8 mouse cellular contexts compared by ENCODE assay signal in genomic region chr9:108825820-108826699, GRCm38 (mm10). TPM values are rescaled to one million over a fixed set of nuclear protein-coding genes. Genes with fewer than 3 reads are reported as not detected.
DNase-seq lines count a peak whose midpoint lies in the region; ATAC-seq and TF ChIP-seq lines count a peak whose summit lies in the region.

Gene Celsr3 (plus strand): TSS chr9:108826320.

- no peak for ATAC-seq in CD4-positive, CD25-positive, alpha-beta regulatory T cell, adult 4 months
- peak; percentile 57 for ATAC-seq in granulocyte monocyte progenitor cell, adult 5-6 weeks (replicated peaks; ENCODE audit: poor library complexity, severe bottlenecking)
- peak; percentile 77 for ATAC-seq in megakaryocyte progenitor cell, adult 5-6 weeks (replicated peaks; ENCODE audit: poor library complexity)

- H3K4me1 ChIP-seq in small intestine, adult 2 months (ENCODE audit: control insufficient read depth, insufficient read depth, insufficient read length, low read length) = peaks cover 9% of the 10 kb centered on the region

- TF ChIP-seq CTCF in small intestine, adult 2 months (IDR thresholded peaks at IDR 0.05; ENCODE audit: extremely low read depth, insufficient read length, insufficient replicate concordance, low read depth, low read length) = no peak

- no peak within 1 kb of the TSS for H3K27ac ChIP-seq in small intestine, adult 2 months (ENCODE audit: insufficient read depth, low read depth, low read length)

- H3K27me3 ChIP-seq in small intestine, adult 2 months (ENCODE audit: control insufficient read depth, insufficient read depth, low read length) = peaks cover 37% of the 10 kb centered on the region

- TF ChIP-seq POLR2A in small intestine, adult 2 months (IDR thresholded peaks at IDR 0.05; ENCODE audit: low read depth, low read length) = no peak

- peak; percentile 36 for DNase-seq in CD4-positive, CD25-positive, alpha-beta regulatory T cell, adult 2 months (ENCODE audit: low read depth, low spot score)
- peak; percentile 56 for DNase-seq in NIH3T3 (ENCODE audit: low read depth)
- peak; percentile 93 for DNase-seq in cerebellum, postnatal 36 days
- peak; percentile 79 to 83 for DNase-seq in layer of hippocampus, postnatal 25 days (ENCODE audit: extremely low spot score in 1 of 2, low spot score in 1 of 2)

- 4% methylated on average over 64 of the region's 70 CpGs for WGBS in small intestine, adult 2 months

- no peaks in the 10 kb centered on the region for H3K36me3 ChIP-seq in small intestine, adult 2 months (ENCODE audit: control insufficient read depth, insufficient read depth, low read length)

- peak within 1 kb of the TSS; percentile 51 for H3K4me3 ChIP-seq in small intestine, adult 2 months (ENCODE audit: low read depth, low read length)

RNA-seq across cellular contexts. Expression of gene Celsr3, which starts in this region (rescaled TPM):
- under 1 TPM in 1 of 2 experiments, not detected in 1; 0.05 TPM for polyA plus RNA-seq in CD4-positive, CD25-positive, alpha-beta regulatory T cell, adult 4 months (2017; shearing (Covaris generic))
- total RNA-seq in granulocyte monocyte progenitor cell, adult 5-6 weeks (2014; fragmentation: Nextera tagmentation) = 6.7 and 10.2 TPM in 2 replicates
- total RNA-seq in granulocyte monocyte progenitor cell, adult 5-6 weeks (2017) = 0.99 and 2.2 TPM in 2 replicates
- total RNA-seq in layer of hippocampus, postnatal 25 days (2021) = 10 to 100 TPM; 42.5 to 66.0 TPM
- total RNA-seq in megakaryocyte progenitor cell, adult 5-6 weeks (2015) = 4.5 and 5.4 TPM in 2 replicates
- total RNA-seq in megakaryocyte progenitor cell, adult 5-6 weeks (2017) = 1.5 and 2.5 TPM in 2 replicates
- 1.5 and 1.7 TPM in 2 replicates for polyA plus RNA-seq in small intestine, adult 2 months (2012; rRNA removed)

Comparison
In these comparisons a context has a peak if more than half of its experiments do, and no peak if none do; other contexts are left out.
1. DNase-seq: peak in every context shown above with its lines; median percentile 93 in cerebellum, postnatal 36 days; 81 in layer of hippocampus, postnatal 25 days; 56 in NIH3T3; 36 in CD4-positive, CD25-positive, alpha-beta regulatory T cell, adult 2 months.